Mouse (Mus musculus) left cerebral cortex, adult 11 months (tissue): ENCODE data around the gene Prkcg.

Experiments used
- DNase-seq: peaks from one replicate; pipeline ENCODE4 v3.0.0; 2022; ENCODE audit warnings: low spot score

Gene Prkcg

DNA sequence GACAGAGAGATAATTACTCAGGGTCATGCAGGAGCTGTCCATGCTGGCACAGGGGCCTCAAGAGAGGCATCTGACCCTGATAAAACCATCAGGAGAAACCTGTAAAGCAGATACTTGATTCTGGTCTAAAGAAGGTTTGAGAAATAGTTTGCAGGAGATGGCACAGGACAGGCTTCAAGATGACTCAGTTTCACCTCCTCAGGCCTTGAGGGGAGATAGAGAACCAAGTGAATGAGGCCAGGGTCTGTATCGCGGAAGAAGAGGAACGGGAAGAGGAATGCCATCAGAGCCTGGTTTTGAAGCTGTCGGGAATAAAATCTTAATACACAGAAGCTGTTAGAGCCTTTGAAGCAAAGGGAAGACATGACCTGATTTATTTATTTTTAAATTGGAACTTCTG, 28.7 kb downstream of the Prkcg start:
- DNase-seq, result no peak

DNA sequence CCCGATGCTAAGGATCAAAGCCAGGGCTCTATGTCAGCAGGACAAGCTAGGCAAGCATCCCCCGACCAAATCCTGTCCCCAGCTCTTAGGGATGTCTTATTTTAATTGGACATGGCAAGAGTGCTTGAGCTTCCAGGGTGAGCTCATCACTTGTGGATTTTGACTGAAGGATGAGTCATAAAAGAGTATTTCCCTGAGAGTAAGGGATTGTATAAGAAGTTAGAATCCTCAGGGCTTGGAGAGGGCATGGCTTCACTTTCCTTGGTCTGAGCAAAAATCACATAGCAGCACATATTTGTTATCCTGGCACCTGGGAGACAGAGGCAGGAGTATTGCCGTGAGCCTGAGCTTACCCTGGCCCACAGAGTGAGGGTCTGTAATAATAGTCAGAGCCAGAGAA, 31.9 kb downstream of the Prkcg start:
- DNase-seq, result no peak

DNA sequence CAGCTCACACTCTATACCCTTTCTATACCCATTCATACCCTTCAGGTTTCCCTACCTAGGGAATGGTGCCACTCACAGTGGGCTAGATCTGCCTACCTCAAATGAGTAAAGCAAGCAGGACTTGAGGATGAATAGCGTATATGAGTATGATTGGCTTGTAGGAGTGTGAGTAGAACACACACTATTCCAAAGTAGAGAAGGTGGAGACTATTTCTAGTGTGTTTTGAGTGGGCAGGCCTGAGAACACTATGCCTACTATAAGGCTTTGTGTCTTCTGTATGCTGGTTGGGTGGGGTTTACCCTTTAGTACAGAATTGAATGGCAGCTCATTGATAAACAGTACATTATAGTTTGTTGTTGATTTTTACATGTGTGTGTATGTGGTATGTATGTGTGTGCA, 34.8 kb downstream of the Prkcg start:
- no peak for DNase-seq

DNA sequence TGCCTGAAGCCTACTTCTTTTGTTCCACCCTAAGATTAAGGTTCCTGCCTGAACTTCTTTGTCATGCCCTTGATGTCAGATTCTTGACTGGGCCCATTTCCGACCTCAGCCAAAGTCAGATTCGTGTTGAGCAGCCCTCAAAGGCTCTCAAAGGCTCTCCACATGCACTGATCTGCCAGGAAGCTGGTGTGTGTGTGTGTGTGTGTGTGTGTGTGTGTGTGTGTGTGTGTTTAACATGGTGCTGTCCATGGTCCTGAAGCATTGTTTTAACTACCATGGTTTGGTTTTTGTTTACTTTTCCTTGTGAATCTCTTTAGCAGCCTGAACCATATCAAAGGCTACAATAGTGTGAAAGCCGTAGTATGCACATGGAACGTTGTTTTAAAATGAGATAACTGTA, 39.0 kb downstream of the Prkcg start:
- no peak for DNase-seq

DNA sequence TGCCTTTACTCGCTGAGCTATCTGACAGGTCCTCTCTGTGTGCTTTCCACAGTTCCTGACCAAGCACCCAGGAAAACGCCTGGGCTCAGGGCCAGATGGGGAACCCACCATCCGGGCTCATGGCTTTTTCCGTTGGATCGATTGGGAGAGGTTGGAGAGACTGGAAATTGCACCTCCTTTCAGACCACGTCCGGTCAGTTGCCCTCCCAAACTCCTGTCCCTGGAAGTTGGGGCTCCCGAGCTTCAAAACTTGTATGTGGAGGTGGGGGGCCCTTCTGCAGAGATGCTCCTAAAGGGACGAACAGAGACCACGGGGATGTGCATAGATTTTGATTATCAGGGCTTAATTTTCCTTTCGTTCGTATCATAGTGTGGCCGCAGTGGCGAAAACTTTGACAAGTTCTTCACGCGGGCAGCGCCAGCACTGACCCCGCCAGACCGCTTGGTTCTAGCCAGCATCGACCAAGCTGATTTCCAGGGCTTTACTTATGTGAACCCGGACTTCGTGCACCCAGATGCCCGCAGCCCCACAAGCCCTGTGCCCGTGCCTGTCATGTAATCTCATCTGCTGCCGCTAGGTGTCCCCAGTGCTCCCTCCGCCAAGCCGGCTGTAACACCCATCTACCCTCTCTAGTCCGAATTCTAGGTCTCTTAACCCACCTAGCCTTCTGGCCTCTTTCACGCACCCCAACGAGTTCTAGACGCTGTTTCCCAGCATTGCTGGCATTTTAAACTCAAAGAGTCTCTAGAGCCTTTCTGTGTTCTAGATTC, 41.0 kb downstream of the Prkcg start:
- DNase-seq, result peak; percentile 63

DNA sequence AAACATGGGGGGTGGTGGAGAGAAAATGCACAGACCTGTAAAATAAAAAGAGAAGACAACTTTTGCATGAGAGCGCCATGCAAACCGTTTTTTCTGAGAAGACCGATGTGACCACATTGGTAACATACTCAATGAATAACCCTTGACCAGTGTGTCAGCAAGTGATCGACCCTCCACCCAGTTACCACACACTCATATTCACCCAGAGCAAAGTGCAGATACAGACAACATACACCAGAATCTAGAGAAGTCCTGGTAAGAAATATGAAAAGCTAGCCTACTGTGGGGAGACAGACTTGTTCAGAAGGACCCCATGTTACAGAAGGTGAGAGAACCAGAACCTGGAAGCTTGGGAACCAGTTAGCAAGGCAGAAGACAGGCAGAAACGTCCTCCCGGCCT, 42.2 kb downstream of the Prkcg start:
- no peak for DNase-seq

DNA sequence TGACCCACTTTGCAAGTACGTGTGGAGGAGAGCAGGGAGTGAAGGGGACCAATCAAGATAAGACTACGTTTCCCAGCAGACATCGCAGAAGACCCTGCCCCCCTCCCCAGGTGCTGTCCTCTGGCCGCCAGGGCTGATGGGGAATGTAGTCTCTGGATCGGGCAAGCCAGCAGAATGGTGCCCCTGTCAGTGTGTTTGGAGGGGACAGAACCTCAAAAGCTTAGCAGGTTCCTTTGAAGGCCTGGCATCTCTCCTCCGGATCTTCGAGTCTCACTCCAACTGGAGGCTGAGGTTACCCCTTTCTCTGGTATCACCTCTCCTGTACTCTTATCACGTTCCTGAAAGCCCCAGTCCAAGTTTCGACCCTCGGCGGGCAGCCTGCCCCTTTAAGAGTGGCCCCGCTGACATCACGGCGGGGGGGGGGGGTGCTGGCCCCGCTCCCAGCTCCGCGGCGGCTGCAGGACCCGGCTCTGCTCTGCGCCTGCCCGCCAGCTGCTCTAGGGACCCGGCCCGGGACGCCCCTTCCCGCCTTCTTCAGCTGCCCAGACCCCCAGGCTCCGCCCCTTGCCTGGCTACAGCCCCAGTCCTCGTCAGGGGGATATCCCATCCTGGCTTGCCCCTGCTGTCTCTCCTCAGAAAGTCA, 42.7 kb downstream of the Prkcg start:
- DNase-seq, result peak; percentile 85

DNA sequence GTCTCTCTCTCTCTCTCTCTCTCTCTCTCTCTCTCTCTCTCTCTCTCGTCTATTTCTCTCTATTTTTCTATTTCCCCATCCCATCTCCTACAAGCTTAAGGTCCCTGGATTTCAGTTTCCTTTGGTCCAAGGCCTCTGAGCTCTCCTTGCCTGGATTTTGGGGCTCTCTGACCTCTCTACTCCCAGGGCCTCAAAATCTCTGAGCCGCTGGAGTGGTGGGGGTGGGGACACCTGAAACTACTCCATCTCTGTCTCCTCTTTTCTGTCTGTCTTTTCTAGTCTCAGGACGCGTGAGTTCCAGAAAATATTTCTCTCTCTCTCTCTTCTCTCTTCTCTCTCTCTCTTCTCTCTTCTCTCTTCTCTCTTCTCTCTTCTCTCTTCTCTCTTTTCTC, 43.2 kb downstream of the Prkcg start:
- DNase-seq, result no peak

DNA sequence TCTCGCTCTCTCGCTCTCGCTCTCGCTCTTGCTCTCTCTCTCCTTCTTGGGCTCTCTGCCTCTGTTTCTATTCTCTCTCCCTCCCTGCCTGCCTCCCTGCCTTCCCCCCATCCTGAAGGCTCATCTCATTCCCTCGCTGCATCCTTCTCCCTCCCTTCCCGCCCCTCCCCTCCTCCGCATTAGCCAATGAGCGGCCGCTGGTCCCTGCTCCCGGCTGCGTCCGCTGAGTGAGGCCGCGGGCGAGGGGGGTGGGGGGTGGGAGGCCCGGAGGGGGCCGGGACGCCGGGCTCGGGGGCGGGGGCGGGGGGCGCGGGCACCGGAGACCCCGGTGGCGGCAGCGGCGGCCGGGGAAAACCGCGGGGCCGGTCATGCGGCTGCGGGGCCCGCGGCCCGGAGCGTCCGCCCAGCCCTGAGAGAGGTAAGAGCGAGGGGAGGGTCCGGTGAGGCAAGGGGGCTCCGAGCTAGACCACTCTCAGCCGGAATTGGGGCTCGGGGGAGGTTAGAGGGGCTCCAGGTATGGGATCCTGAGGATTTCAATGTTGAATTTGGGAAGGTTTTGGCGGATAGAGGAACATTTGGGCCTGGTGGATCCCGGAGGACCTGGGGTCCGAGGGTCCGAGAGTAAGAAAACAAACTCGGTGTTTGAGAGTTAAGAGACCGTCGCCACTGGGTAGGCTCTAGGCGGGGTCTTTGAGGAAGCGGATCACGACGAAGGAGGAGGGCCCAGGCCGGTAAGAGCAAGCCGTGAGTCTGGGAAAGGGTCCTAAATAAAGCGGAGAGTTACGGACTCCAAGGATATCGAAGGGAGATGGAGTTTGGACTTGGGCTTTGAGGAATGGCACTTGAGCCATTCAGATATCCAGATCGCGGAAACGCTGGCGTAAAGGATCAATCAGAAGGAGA, 43.9 kb downstream of the Prkcg start, which contains the start of gene Cacng7:
TSS of gene Cacng7 (plus strand) at position 337 of the 903 bp plus-strand sequence.
- no peak for DNase-seq

DNA sequence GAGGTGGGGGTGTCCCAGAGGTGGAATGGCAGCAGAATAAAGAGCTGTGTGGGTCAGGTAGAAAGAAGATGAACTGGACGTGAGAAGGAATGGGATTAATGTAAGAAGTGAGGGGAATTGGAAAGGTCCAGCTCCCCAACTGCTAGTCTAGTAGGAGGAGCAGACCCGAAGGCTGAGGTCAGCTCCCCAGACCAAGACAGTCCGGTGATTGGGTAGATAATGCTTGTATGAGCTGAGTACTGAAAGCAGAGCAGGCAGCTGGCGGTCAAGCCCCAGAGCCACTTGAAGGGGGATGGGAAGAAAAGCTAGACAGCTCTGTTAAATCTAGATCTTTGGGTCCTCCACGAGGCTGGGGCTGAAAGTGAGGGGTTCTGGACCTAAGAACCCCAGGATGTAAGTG, 44.6 kb downstream of the Prkcg start:
- DNase-seq, result no peak

DNA sequence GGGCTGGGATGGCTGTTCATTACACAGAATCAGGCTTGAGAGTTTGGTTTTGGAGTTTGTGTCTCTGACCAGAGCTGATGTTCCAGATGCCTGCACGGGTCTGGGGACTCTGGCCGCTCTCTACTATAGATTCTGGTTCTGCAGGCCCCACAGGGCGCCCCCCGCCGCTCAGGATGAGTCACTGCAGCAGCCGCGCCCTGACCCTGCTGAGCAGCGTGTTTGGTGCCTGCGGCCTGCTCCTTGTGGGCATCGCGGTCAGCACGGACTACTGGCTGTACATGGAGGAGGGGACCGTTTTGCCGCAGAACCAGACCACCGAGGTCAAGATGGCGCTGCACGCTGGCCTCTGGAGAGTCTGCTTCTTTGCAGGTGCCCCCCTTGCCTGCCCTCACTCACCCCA, 47.4 kb downstream of the Prkcg start:
- no peak for DNase-seq

DNA sequence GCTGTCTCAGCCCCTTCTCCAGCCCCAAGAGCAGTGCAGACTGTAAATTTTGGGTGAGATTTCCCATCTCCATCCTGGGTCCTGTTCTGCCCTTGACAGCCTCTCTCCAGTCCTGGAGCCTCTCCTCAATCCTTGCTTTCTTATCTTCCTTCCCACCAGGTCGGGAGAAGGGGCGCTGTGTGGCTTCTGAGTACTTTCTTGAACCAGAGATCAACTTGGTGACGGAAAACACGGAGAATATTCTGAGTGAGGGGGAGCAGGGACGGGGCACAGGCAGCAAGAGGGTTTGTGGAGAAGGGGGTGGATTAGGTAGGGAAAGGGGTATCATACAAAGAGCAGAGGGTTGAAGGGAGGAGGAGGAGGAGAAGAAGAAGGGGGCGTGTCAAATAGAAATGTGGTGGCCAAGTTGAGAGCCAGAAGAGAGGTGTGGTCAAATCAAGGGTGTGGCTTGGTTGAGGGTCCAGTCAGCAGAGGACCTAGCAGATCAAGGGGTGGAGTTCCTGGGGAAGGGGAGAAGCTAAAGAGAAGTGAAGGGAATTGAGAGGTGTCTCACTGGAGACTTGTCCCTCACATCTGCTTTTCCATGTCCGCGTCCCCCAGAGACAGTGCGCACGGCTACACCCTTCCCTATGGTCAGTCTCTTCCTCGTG, 49.4 kb downstream of the Prkcg start:
- no peak for DNase-seq

DNA sequence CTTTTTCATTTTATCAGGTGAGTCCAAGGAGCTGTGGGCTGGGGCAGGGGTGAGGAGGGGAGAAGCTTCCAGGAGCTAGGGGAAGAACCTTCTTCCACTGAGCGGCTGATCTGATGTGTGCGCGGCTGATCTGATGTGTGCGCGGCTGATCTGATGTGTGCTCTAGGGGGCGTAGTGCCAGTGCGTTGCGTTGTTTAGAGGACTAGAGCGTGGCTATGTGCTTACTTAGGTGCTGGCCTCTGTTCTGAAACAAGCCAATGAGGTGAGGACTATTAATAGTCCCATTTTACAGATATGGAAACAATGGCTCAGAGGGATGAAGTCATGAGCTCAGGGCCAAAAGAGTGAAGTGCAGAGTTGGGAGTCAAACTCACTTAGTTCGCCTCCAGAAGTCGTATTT, 50.0 kb downstream of the Prkcg start:
- DNase-seq, result no peak

DNA sequence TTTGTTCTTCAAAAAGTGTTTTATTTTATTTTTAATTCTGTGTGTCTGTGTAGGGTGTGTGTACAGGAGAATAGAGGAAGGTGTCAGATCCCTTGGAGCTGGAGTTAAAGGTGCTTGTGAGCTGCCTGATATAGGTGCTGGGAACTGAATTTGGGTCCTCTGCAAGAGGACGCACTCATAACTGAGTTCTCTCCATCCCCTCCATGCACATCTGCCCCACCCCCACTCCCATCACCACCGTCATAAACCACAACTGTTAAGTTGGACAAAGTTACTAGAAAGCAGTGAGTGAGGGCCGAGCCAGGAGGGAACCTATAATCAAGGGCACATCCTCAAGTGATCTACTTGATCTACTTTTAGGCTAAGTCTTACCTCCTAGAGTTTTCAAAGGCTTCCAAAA, 54.9 kb downstream of the Prkcg start:
- DNase-seq, result no peak

DNA sequence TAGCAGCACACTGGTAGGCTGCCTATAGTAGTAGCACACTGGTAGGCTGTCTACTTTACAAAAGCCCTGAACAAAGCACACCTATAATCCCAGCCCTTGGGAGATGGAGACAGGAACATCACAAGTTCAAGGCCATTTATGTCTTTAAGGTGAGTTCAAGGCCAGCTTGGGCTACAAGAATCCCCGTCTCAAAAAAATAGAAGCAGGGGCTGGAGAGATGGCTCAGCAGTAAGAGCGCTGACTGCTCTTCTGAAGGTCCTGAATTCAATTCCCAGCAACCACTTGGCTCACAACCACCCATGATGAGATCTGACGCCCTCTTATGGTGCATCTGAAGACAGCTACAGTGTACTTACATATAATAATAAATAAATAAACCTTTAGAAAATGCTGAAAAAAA, 56.3 kb downstream of the Prkcg start:
- no peak for DNase-seq

DNA sequence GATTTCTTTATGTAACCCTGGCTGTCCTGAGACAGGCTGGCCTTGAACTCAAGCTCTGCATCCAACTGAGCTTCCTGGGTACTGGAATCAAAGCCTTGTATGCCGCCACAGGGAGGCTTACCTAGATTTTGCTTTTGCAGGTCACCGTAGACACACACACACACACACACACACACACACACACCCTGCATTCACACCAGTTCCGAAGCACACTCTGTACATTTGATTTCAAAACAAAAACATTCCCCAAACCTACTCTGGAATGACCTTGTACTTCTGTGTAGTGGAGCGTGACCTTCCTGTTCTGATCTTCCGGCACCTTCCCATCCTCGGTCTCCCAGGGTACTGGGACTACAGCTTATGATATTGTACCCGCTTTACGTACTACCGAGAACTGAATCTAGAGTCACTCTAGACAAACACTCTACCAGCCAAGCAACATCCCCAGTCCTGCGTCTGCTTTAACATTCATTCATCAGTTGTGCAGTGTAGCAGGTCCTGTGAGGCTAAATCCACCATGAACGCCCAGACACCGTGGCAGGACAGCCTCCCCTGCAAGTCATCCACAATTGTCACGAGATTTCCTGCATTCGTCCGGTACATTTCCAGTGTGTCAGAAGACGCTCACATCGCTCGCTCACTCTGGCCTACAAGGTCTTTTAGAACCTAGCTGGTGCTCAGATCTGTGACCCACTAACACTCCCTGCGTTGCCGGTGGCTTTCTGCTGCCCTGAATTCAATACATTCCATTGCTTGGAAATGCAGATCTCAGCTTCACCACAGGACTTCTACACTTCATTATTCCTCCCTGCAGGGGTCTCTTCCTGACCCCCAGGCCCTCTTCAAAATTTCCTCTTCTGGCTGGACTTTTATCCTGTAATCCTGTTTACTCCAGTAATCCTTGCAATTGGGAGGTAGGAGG, 58.6 kb downstream of the Prkcg start:
- no peak for DNase-seq

DNA sequence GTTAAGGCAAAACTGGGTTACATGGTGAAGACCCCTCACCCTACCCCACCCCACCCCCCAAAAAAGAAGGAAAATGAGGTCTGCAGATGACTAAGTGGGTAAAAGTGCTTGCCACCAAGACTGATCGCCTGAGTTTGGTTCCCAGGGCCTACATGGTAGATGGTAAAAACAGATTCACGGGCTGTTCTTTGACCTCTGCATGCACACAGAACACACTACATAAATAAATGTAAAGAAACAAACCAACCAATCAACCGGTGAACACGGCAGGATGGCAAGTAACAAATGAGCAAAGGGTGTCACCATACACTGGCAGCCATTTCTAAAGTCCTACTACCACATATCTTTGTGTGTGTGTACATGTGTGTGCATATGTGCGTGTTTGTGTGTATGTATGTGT, 59.3 kb downstream of the Prkcg start:
- DNase-seq, result no peak

DNA sequence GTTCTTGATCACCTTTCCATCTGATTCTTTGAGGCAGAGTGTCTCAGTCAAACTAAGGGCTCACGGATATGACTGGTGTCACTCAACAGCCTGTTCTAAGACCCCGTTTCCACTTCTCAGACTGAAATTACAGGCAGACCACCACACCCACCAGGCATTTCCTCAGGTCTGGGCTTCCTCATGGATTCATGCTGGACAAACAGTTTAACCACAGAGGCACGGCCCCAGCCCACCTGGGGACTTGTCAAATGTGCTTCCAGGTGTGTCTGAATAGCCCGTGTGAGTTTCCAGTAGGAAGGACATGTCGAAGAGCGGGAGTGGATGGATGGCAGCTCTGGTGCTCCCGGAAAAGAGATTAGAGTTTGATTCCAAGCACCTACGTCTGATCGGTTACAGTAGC, 60.8 kb downstream of the Prkcg start:
- no peak for DNase-seq

DNA sequence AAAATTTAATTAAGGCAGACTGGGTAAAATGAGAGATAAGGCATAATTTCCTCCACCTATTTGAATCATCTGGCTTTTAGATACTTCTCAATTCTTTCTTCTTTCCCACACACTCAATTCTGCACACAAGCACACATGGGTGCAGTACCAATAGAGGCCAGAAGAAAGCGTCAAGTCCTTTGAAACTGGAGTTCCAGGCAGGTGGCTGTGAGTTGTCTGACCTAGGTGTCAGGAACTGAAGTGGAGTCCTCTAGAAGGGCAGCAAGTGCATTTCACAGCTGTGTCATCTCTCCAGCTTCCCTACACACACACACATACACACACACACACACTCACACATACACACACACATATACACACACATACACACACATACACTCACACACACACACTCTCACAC, 62.6 kb downstream of the Prkcg start:
- DNase-seq, result no peak

DNA sequence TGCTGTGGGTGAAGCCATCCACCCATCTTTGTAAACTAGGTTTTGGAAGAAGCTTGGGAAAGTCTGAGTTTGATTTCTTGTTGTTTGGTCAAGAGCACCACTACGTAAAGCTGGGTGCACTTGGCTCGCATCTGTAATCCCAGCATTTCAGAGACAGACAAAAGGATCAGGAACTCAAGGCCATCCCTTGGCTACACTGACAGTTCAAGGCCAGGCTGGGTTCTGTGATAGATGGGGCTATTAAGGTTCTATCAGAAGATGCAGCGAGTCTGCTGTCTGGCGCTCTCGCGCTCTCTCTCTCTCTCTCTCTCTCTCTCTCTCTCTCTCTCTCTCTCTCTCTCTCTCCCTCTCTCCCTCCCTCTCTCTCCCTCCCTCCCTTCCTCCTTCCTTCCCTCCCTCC, 65.9 kb downstream of the Prkcg start:
- DNase-seq, result no peak

DNA sequence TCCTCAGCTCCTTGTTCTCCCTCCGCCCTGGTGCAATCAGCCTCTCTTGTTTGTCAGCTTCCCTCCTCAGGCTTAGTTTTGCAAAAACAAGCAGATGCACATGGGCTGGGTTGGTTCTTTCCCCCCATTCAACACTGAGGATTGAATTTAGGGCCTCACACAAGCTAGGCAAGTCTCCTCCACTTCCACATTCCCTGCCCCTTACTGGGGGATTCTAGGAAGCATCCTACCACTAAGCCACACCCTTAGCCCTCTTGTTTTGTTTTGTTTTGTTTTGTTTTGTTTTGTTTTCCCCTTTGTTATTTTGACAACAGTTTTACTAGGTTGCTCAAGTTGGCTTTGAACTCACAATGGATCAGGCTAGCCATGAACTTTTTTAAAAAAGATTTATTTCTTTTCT, 71.7 kb downstream of the Prkcg start:
- no peak for DNase-seq
